Mouse (Mus musculus): ENCODE results near the gene Sbds. TPM values are rescaled to one million over a fixed set of nuclear protein-coding genes. Genes with fewer than 3 reads are reported as not detected.

Sbds gene
- polyA plus RNA-seq (2015; fragmentation: Nextera tagmentation; extraction: Ambion mirVana): 57.7 and 59.5 TPM in 2 replicates

DNA sequence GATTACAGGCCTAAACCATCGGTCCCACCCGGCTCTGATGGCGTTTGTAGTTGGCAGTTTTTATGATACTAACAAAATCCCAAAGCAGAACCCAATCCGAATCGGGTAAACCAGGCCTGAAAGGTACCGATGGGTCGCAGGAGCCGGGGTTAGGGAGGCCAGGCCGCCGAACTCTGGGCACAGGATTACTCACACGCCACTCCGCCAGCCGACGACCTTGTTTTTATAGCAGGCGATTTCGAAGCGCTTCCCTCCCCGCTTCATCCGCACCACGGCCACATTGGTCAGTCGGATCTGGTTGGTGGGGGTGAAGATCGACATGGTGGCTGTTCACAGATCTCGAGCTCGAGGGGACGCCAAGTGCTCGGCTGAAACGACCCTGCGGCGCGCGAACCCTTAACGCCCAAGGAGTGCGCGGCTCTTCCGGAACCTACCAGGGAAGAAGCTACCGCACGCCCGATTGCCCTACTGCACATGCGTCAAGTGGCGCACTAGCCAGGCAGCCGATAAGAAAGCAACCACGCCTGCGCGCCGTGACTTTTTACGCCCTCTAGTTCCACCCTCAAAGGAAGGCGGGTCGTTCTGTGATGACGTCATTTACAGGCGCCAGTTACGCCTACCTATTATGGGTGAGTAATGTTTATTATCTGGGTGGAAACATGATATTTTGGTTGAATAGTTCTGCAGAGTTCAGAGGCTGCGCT is at the start of gene Sbds, which contains the start of gene Tyw1:
Gene Sbds, minus strand, starts transcription at position 514 of the 704 bp plus-strand sequence.
Gene Tyw1, plus strand, starts transcription at position 603 of the 704 bp plus-strand sequence.
- under 1% methylated on average over 52 of the region's 52 CpGs for WGBS
- H3K4me3 ChIP-seq: peak within 1 kb of the TSS; percentile 87
- peaks cover 10% of the 10 kb centered on the region for H3K4me1 ChIP-seq (replicated peaks)
- ATAC-seq (replicated peaks; ENCODE audit: insufficient number of reproducible peaks, insufficient read depth, low FRiP score, low read depth): peak; percentile 89
- peak within 1 kb of the TSS; percentile 71 for H3K4me2 ChIP-seq
- H3K27ac ChIP-seq: peak within 1 kb of the TSS; percentile 94
- peak within 1 kb of the TSS; percentile 80 for H3K9ac ChIP-seq
- no peaks in the 10 kb centered on the region for H3K9me3 ChIP-seq (replicated peaks)
- H3K36me3 ChIP-seq: peaks cover 34% of the 10 kb centered on the region
- no peaks in the 10 kb centered on the region for H3K27me3 ChIP-seq

DNA sequence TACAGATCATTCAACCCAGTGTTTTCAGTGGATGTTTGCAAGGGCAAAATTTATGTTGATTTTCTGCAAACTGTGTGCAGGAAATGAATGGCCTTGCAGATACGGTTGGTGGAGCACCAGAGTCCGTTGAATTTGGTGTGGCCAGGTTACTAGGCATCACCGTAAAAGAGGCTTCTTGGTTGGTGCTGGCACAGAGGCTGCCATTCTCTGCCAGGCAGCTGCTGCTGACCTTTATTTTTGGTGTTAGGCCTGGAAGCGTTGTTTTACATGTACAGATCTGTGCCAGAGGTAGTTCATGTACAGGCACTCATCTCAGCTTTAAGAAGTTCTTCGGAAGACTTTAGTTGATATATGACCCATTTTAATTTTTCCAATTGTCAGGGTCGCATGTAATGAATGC is 48.3 kb upstream of the Sbds start:
- H3K4me2 ChIP-seq: no peak overlapping the region
- H3K36me3 ChIP-seq: peaks cover 10% of the 10 kb centered on the region
- H3K4me1 ChIP-seq (replicated peaks): no peaks in the 10 kb centered on the region
- 92% methylated on average over 6 of the region's 6 CpGs for WGBS
- no peaks in the 10 kb centered on the region for H3K9me3 ChIP-seq (replicated peaks)
- no peak overlapping the region for H3K4me3 ChIP-seq
- H3K27ac ChIP-seq: no peak overlapping the region
- no peak for ATAC-seq (replicated peaks; ENCODE audit: insufficient number of reproducible peaks, insufficient read depth, low FRiP score, low read depth)
- no peak overlapping the region for H3K9ac ChIP-seq
- no peaks in the 10 kb centered on the region for H3K27me3 ChIP-seq

DNA sequence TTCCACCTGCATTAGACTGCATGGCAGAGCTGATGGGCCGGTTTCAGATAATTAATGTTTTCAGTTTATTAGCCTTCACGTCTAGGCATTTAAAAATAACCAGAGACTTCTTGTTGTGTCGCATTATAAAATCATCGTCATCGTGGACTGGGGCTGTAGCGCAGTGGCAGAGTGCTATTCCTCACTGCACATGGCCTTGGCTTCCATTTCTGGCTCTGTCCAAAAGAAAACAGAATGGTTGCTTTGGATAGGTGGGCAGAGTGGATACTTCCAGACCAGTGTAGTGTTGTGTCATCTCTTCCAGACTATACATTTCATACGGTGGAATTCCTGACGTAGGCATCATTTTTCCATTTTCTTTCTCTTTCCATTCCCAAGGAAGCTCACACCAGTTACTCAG is 44.2 kb upstream of the Sbds start:
- no peak overlapping the region for H3K27ac ChIP-seq
- H3K9ac ChIP-seq: no peak overlapping the region
- no peak overlapping the region for H3K4me3 ChIP-seq
- H3K36me3 ChIP-seq: peaks cover 27% of the 10 kb centered on the region
- H3K9me3 ChIP-seq (replicated peaks): no peaks in the 10 kb centered on the region
- 93% methylated on average over 8 of the region's 8 CpGs for WGBS
- ATAC-seq (replicated peaks; ENCODE audit: insufficient number of reproducible peaks, insufficient read depth, low FRiP score, low read depth): no peak
- no peaks in the 10 kb centered on the region for H3K4me1 ChIP-seq (replicated peaks)
- no peak overlapping the region for H3K4me2 ChIP-seq
- H3K27me3 ChIP-seq: no peaks in the 10 kb centered on the region

DNA sequence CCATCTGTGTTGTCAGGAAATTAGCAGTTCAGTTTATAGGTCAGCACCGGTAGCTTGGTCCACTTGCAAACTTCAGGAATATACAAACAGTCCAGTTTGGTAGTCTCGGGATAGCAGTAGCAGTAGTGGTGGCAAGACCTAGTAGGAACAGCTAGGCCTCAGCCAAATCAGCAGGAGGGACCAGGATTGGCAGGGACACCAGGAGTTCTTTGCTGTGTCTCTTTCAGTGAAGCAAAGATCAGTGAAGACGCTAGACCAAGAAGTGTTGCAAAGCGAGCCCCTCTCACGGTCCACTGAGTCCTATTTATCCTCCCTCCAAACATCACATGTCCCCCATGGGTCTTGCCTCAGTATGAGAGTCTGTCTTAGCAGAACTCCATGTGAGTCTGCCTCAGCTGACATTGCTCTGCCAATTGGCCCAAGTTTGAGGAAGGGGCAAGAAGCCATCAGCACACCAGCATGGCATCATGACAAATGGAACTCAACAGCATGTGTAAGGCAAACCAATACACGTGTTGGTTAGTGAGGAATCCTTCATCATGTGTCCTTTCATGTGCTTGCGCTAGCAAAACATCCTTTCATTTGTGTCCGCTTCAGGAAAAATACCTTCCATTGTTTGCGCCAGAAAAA is 43.6 kb upstream of the Sbds start:
- no peak overlapping the region for H3K4me3 ChIP-seq
- no peak for ATAC-seq (replicated peaks; ENCODE audit: insufficient number of reproducible peaks, insufficient read depth, low FRiP score, low read depth)
- H3K4me2 ChIP-seq: no peak overlapping the region
- no peak overlapping the region for H3K9ac ChIP-seq
- H3K9me3 ChIP-seq (replicated peaks): no peaks in the 10 kb centered on the region
- H3K4me1 ChIP-seq (replicated peaks): no peaks in the 10 kb centered on the region
- peaks cover 27% of the 10 kb centered on the region for H3K36me3 ChIP-seq
- 93% methylated on average over 9 of the region's 9 CpGs for WGBS
- no peaks in the 10 kb centered on the region for H3K27me3 ChIP-seq
- H3K27ac ChIP-seq: no peak overlapping the region

DNA sequence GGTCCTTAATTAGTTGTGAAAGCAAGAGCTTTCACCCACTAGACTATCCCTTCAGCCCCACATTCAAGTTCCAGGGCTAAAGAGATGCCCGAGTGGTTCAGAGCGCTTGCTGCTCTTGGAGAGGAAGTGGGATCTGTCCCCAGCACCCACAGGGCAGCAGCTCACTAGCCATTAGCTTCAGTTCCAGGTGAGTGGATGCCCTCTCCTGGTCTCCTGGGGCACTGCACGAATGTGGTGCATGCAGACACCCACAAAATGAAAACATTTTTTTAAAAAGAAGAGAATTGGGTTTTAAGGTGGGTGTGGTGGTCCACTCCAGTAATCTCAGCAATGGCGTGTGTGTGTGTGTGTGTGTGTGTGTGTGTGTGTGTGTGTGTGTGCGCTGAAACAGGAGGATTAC is 40.7 kb upstream of the Sbds start:
- Histone ChIP-seq H3K9me3 (replicated peaks) (no peaks in the 10 kb centered on the region), H3K4me1 (replicated peaks) (no peaks in the 10 kb centered on the region), H3K4me2 (no peak overlapping the region), H3K27me3 (no peaks in the 10 kb centered on the region), H3K27ac (no peak overlapping the region), H3K9ac (no peak overlapping the region), H3K4me3 (no peak overlapping the region), H3K36me3 (peaks cover 28% of the 10 kb centered on the region)
- WGBS: 79% methylated on average over 5 of the region's 5 CpGs
- ATAC-seq (replicated peaks; ENCODE audit: insufficient number of reproducible peaks, insufficient read depth, low FRiP score, low read depth): no peak

DNA sequence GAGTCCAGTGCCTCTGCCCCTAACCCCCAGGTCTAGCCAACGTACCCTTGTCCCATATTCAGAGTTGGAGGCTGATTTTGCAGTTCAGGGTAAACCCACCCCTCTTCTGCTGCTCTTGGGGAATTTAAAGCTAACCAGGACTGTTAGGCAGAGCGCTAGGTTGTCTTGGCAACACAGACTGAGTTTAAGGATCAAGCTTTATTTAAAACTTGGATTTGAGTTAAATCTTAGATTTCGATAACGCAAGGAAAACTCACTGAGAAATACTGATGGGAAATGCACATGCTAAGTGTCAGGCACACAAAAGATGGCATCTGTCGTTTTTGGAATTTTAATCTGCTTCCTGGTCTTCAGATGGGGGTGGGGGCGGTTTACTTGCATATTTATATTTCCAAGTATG is 39.3 kb upstream of the Sbds start:
- Histone ChIP-seq H3K27ac (no peak overlapping the region), H3K36me3 (peaks cover 29% of the 10 kb centered on the region), H3K9me3 (replicated peaks) (no peaks in the 10 kb centered on the region), H3K4me1 (replicated peaks) (no peaks in the 10 kb centered on the region), H3K9ac (no peak overlapping the region), H3K27me3 (no peaks in the 10 kb centered on the region), H3K4me2 (no peak overlapping the region), H3K4me3 (no peak overlapping the region)
- no peak; the same call in 1 of the 2 replicates for ATAC-seq (replicated peaks; ENCODE audit: insufficient number of reproducible peaks, insufficient read depth, low FRiP score, low read depth)
- 89% methylated on average over 6 of the region's 6 CpGs for WGBS

GRCm38 (mm10) chr5:130293941-130294340 is 38.6 kb upstream of the Sbds start:
- Histone ChIP-seq H3K9me3 (replicated peaks) (no peaks in the 10 kb centered on the region), H3K4me2 (no peak overlapping the region), H3K9ac (no peak overlapping the region), H3K36me3 (peaks cover 32% of the 10 kb centered on the region), H3K27me3 (no peaks in the 10 kb centered on the region), H3K4me1 (replicated peaks) (no peaks in the 10 kb centered on the region), H3K27ac (no peak overlapping the region), H3K4me3 (no peak overlapping the region)
- no peak for ATAC-seq (replicated peaks; ENCODE audit: insufficient number of reproducible peaks, insufficient read depth, low FRiP score, low read depth)
- 85% methylated on average over 5 of the region's 5 CpGs for WGBS

DNA sequence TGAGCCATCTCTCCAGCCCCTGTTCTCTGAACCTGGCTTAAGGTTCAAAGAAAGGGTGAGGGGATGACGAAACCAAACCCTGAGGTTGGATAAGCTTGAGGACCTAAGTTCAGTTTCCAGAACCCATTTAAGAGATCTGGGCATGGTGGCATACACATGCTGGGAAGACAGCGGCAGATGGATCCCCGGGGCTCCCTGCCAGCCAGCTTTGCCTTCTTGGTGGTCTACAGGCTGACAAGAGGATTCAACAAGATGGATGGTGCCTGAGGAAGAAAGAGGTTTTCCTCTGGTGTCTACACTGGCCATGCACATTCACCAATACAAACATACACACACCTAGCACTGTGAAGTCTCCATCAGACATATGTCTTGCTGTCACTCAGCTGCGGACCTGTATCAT is 37.6 kb upstream of the Sbds start:
- Histone ChIP-seq H3K4me1 (replicated peaks) (no peaks in the 10 kb centered on the region), H3K36me3 (peaks cover 31% of the 10 kb centered on the region)
- WGBS: 89% methylated on average over 4 of the region's 4 CpGs

DNA sequence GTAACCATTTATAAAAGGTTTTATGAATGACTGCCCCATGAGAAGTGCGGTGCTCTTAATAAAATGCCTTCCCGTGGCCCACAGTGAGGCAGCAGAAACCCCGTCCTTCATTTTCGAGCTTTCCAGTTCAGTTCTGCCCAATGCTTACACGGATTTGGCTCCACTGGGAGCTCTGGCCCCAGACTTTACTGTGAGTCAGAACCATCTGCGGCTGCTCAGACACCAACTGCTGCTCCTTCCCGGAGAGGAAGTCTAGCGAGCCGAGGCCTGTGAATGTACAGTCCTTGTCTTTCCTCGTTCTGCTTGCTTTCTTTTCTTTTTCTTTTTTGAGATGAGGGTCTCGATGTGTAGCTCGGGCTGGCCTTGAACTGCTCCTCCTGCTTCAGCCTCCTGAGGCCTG is 35.4 kb upstream of the Sbds start:
- no peak overlapping the region for H3K27ac ChIP-seq

More for the DNA sequence above, 37.6 kb upstream of the Sbds start:
- H3K27me3 ChIP-seq: no peaks in the 10 kb centered on the region
- no peak overlapping the region for H3K9ac ChIP-seq
- H3K4me2 ChIP-seq: no peak overlapping the region
- no peak overlapping the region for H3K4me3 ChIP-seq
- no peak overlapping the region for H3K27ac ChIP-seq
- no peaks in the 10 kb centered on the region for H3K9me3 ChIP-seq (replicated peaks)
- ATAC-seq (replicated peaks; ENCODE audit: insufficient number of reproducible peaks, insufficient read depth, low FRiP score, low read depth): no peak

DNA sequence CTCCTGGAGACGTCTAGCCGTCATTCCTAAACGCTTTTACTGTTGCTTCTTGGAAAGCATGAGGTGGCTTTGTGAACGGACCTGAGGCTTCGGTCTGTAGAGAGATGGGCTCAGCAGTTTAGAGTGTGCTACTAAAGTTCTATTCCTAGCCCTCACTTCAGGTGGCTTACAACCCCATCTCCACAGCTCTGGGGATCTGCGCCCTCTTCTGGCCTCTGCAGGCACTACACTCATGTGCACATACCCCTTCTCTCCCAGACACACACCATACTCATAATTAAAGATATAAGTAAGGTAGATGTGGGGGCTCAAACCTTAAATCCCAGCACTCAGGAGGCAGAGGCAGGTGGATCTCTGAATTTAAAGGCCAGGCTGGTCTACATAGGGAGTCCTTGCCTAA is 34.9 kb upstream of the Sbds start:
- no peak overlapping the region for H3K4me3 ChIP-seq
- H3K36me3 ChIP-seq: peaks cover 16% of the 10 kb centered on the region
- 96% methylated on average over 6 of the region's 6 CpGs for WGBS
- H3K9me3 ChIP-seq (replicated peaks): no peaks in the 10 kb centered on the region
- H3K4me1 ChIP-seq (replicated peaks): no peaks in the 10 kb centered on the region
- no peak overlapping the region for H3K9ac ChIP-seq
- ATAC-seq (replicated peaks; ENCODE audit: insufficient number of reproducible peaks, insufficient read depth, low FRiP score, low read depth): no peak
- H3K4me2 ChIP-seq: no peak overlapping the region
- no peaks in the 10 kb centered on the region for H3K27me3 ChIP-seq
- no peak overlapping the region for H3K27ac ChIP-seq

More for the DNA sequence above, 35.4 kb upstream of the Sbds start:
- H3K36me3 ChIP-seq: peaks cover 16% of the 10 kb centered on the region
- no peaks in the 10 kb centered on the region for H3K27me3 ChIP-seq
- WGBS: 91% methylated on average over 12 of the region's 12 CpGs
- no peaks in the 10 kb centered on the region for H3K9me3 ChIP-seq (replicated peaks)
- H3K4me3 ChIP-seq: no peak overlapping the region
- no peak overlapping the region for H3K4me2 ChIP-seq
- no peak overlapping the region for H3K9ac ChIP-seq
- ATAC-seq (replicated peaks; ENCODE audit: insufficient number of reproducible peaks, insufficient read depth, low FRiP score, low read depth): no peak
- no peaks in the 10 kb centered on the region for H3K4me1 ChIP-seq (replicated peaks)

- H3K9ac ChIP-seq: no peak overlapping the region
- peaks cover 31% of the 10 kb centered on the region for H3K36me3 ChIP-seq
- WGBS: 84% methylated on average over 7 of the region's 7 CpGs
- no peak for ATAC-seq (replicated peaks; ENCODE audit: insufficient number of reproducible peaks, insufficient read depth, low FRiP score, low read depth)
- H3K4me2 ChIP-seq: no peak overlapping the region
- H3K4me3 ChIP-seq: no peak overlapping the region
- H3K4me1 ChIP-seq (replicated peaks): no peaks in the 10 kb centered on the region
- H3K27ac ChIP-seq: no peak overlapping the region
- no peaks in the 10 kb centered on the region for H3K27me3 ChIP-seq
- H3K9me3 ChIP-seq (replicated peaks): no peaks in the 10 kb centered on the region
These were observed 32.8 kb upstream of the Sbds start for GRCm38 (mm10) chr5:130288106-130288505.

Data from heart, embryonic 15.5 days (tissue).